Mouse (Mus musculus) WW6 (cell line): ENCODE results near the gene 2900011O08Rik.
A peak's percentile ranks its signal among the peaks of the same experiment; 100 is the strongest.
"Not testable (repeated sequence)": the region's sequence is repeated elsewhere in the genome, so short reads cannot be mapped to it uniquely, and the experiment has no call there.

Experiments
- DNase-seq: peaks from one replicate; pipeline ENCODE4 v3.0.0-alpha.2; 2013; ENCODE audit warnings: low read depth, low spot score

Gene 2900011O08Rik

GRCm38 (mm10) chr16:13986574-13987478 is at the start of gene 2900011O08Rik, which contains the start of gene Ifitm7:
Gene 2900011O08Rik, plus strand, starts transcription at chr16:13986604.
Gene Ifitm7, minus strand, starts transcription at chr16:13986888.
- no peak for DNase-seq

DNA sequence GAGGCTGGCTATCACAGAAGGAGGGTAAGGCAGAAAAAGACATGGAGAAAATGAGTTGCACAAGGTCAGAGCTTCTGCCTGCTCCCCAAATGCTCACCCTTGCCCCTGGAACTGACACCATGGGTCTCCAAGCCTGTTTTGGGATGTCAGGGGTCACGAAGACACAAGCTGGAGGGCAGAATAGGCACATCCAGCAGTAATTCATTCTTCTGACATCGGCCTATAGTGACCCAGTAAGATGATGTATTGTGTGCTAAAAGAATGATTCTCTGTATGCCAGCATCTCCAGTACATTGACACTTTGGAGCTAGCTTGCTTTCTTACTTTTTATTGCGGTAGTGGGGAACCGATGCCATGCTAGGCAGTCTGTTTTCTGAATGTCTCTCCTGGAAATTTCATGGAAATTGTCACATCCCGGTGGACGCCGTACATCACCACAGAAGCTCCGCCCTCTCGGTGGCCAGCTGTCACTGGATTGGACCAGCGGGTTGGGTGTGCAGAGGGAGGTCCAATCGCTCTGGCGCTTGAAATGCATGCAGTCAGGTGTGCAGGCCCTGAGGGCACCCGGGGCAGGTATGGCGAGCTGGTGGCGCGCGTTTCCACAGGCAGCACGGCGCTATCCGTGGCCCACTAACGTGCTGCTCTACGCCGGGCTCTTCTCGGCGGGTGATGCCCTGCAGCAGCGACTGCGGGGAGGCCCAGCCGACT is 46.1 kb upstream of the 2900011O08Rik start:
- DNase-seq = peak; percentile 84

- peak; percentile 28 for DNase-seq
These were observed 45.5 kb upstream of the 2900011O08Rik start for GRCm38 (mm10) chr16:13940847-13941395.

GRCm38 (mm10) chr16:13944178-13944577 is 42.2 kb upstream of the 2900011O08Rik start:
- no peak for DNase-seq

DNA sequence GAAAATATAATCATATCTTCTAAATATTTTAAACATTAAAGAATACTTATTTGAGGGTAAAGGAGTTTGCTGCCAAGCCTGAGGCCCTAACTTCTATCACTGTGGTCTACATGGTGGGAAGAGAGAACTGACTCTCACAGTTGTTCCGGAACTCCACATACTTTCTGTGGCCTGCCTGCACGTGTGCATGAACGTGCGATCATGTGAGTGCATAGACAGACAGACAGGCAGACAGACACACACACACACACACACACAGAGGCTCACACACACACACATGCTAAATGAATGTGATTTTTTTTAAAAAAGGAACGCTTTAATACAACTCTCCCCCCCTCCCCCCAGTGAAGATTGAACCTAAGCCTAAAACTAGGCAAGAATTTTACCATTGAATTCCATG is 41.7 kb upstream of the 2900011O08Rik start:
- DNase-seq = no peak

GRCm38 (mm10) chr16:13945153-13945552 is 41.3 kb upstream of the 2900011O08Rik start:
- no peak for DNase-seq

GRCm38 (mm10) chr16:13946306-13946705 is 40.1 kb upstream of the 2900011O08Rik start:
- no peak for DNase-seq

DNA sequence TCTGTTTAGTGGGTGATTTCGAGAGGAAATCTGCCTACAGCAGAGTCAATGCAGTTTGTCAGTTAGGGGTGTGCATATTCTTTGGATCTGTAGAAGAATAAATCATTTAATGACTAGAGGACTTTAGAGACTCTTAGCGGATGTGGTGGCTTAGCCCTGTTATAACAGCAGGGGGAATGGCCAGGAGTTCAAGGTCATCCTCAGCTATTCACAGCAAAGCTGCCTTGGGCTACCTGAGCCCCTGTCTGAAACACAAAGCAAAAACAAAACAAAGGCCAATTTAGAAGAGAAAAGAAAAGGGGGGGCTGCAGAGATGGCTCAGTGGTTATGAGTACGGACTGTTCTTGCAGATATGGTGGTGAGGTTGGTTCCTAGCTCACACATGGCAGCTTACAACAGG is 35.2 kb upstream of the 2900011O08Rik start:
- DNase-seq = peak; percentile 14

GRCm38 (mm10) chr16:13962053-13962452 is 24.4 kb upstream of the 2900011O08Rik start:
- no peak for DNase-seq

DNA sequence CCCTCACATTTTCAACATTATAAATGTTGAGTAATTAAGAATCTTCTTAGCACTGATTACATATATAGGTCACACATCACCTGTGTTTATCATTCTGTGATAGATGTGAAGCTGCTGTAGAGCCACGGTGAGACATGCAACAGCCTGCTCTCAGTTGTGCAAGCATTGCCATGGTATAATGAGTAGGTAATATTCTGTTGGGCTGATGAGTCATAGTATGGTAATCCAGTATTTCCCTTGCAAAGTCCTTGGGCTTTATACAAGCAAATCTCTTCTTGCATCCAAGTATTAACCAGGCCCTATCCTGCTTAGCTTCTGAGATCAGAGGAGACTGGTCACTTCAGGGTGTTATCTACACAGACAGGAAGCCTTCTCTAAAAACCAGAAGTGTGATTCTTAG is 17.3 kb upstream of the 2900011O08Rik start:
- no peak for DNase-seq

- DNase-seq = no peak
These were observed 14.4 kb upstream of the 2900011O08Rik start for GRCm38 (mm10) chr16:13972051-13972450.

- DNase-seq = not testable (repeated sequence)
These were observed 10.0 kb upstream of the 2900011O08Rik start for GRCm38 (mm10) chr16:13976358-13976896.

- DNase-seq = not testable (repeated sequence)
These were observed 9.4 kb upstream of the 2900011O08Rik start for GRCm38 (mm10) chr16:13977026-13977425.

GRCm38 (mm10) chr16:13981726-13982125 is 4.7 kb upstream of the 2900011O08Rik start:
- DNase-seq = not testable (repeated sequence)

GRCm38 (mm10) chr16:13983161-13983560 is 3.2 kb upstream of the 2900011O08Rik start:
- DNase-seq = no peak

DNA sequence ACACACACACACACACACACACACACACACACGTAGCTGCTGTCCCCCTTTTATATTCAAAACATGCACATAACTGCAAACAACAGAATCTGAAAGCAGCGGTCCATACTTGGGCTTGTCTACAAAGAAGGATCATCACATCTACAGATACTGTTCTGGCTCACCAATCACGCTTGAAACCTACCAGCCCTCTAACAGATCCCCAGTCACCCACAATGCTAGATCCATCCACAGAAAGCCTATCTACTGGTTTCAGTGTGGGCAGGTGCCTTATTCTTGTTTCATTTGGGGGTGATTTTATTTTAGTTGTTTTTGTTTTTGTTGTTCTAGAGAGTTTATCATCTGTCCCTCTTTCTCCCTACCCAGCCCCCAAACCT is 219 bp upstream of the 2900011O08Rik start:
- no peak for DNase-seq

GRCm38 (mm10) chr16:13992518-13993248 is 6.3 kb downstream of the 2900011O08Rik start:
- no peak for DNase-seq

DNA sequence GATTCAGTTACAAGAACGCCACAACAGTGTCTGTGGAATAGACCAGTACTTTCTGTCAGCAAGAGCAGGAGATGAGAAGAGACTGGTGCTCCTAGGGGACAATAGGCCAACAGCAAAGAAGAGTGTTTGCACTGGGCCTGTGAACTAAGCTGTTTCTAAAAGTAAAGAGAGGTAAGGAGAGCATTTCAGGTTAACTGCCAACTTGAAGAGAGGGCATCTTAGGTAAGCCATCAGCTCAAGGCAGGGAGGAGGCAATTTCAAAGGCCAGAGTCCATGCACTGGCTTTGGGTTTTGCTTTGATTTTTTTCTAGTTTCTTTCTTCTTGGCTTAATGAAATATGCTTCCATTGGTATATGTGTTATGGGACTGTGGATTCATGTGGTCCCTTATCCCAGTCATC is 7.7 kb downstream of the 2900011O08Rik start:
- DNase-seq = no peak

GRCm38 (mm10) chr16:13994502-13994901 is 8.1 kb downstream of the 2900011O08Rik start:
- DNase-seq = no peak

DNA sequence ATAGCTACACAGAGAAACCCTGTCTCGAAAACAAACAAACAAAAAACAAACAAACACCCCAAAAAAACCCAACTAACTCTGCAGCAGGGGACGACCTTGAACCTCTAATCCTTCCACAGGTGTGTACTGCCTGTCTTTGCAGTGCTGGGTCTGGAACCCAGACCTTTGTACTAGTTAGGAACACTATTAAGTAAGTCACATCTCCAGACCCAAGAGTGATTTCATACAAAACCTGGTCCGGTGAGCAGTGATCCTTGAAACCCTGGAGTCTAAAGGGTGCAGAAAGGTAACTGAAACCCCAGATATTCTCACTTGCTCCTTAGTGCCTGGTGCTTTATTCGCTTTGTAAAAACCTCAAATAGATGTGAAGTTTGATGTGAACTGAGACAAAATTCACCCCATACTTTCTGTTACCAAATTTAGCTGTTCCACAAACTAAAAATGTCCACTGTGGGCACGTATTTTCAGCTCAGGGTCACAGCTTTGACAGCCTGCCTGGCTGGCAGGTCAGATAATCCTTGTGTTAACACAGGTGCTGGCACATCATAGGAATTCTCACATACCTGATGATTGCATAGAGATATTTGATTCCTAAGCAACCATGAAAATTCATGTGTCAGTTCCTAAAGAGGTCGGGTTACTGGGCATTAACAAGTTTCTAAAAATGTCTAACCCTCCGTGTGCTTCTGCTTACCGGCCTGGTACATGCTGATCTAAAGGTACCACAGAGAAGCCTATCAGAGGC is 17.2 kb downstream of the 2900011O08Rik start:
- DNase-seq = no peak

DNA sequence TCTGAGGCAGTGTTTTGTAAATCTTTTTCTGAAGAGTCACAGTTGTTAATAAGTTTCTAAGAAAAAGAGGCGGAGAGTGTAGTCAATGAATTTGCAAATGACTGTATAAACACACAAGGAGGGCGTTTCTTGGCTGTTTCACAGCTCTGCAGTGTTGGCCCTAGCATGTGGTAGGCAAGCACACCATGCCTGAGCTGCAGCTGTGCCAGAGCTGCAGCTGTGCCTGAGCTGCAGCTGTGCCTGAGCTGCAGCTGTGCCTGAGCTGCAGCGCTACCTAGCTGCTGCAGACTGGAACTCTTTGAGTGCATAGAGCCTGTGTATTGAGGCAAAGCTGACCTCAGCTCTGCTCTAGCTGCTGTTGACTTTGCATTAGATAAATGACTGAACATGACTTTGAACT is 17.8 kb downstream of the 2900011O08Rik start:
- no peak for DNase-seq
